Mouse (Mus musculus) CH12.LX (cell line): ENCODE results near the gene Hist1h2bh. TPM values are rescaled to one million over a fixed set of nuclear protein-coding genes. Genes with fewer than 3 reads are reported as not detected.
A peak's percentile ranks its signal among the peaks of the same experiment; 100 is the strongest.

Experiments used
- DNase-seq: peaks from one replicate; pipeline ENCODE4 v3.0.0-alpha.2; 2013; ENCODE audit errors: extremely low read depth
- H3K27ac ChIP-seq: 2 replicates; pipeline ENCODE4 v1.5.1; 2012; ENCODE audit warnings: low read depth, mild to moderate bottlenecking, control low read depth, moderate library complexity; ENCODE audit not compliant: insufficient read depth
- H3K27me3 ChIP-seq: replicated peaks from 2 replicates; pipeline ENCODE3; 2012; ENCODE audit warnings: inconsistent platforms
- H3K36me3 ChIP-seq, 2 experiments: replicated peaks in 1 of 2; 2 replicates each; pipeline versions ENCODE3 to v1.6.1; 2012; ENCODE audit warnings: inconsistent platforms in 1 of 2, low read length in 1 of 2, mild to moderate bottlenecking in 1 of 2, mixed read lengths in 1 of 2, moderate library complexity in 1 of 2; ENCODE audit not compliant: control insufficient read depth in 1 of 2, insufficient read depth in 1 of 2
- H3K4me1 ChIP-seq, 2 experiments: 2 replicates each; pipeline ENCODE4 v1.6.1; 2012; ENCODE audit warnings: inconsistent platforms in 1 of 2, moderate library complexity in 1 of 2; ENCODE audit not compliant: insufficient read depth in 2 of 2, control insufficient read depth in 1 of 2
- H3K4me2 ChIP-seq: 2 replicates; pipeline ENCODE4 v1.6.1; 2012; ENCODE audit warnings: low read depth, mild to moderate bottlenecking, control low read depth; ENCODE audit not compliant: poor library complexity, insufficient read depth, severe bottlenecking
- H3K4me3 ChIP-seq, 3 experiments: fragments of 150-350 bp in 1 of 3; sonication (generic) in 1 of 3; replicated peaks in 1 of 3; 2 replicates each; pipeline versions ENCODE3 to v1.5.1; 2011 to 2012; ENCODE audit warnings: low read depth in 2 of 3, low read length in 2 of 3, mild to moderate bottlenecking in 2 of 3, moderate library complexity in 2 of 3, control low read depth in 1 of 3, improper control_type of control experiment in 1 of 3, inconsistent platforms in 1 of 3, mixed read lengths in 1 of 3; ENCODE audit not compliant: poor library complexity in 1 of 3
- H3K79me2 ChIP-seq: replicated peaks from 2 replicates; pipeline ENCODE4 v1.6.1; 2012; ENCODE audit warnings: mild to moderate bottlenecking, moderate library complexity; ENCODE audit not compliant: control insufficient read depth, poor library complexity, insufficient read depth, severe bottlenecking; ENCODE audit errors: extremely low read depth
- H3K9ac ChIP-seq: 2 replicates; pipeline ENCODE4 v1.6.1; 2012; ENCODE audit warnings: low read depth, mild to moderate bottlenecking, control low read depth, moderate library complexity; ENCODE audit not compliant: insufficient read depth
- H3K9me3 ChIP-seq: replicated peaks from 2 replicates; pipeline ENCODE3; 2012; ENCODE audit warnings: low read length, inconsistent platforms, mixed read lengths
- CHD2 ChIP-seq: IDR thresholded peaks from 2 replicates; pipeline ENCODE4 v1.6.1; 2011; ENCODE audit warnings: low read length, improper control_type of control experiment
- CTCF ChIP-seq, 2 experiments: IDR thresholded peaks in 1 of 2; conservative IDR thresholded peaks in 1 of 2; 2 replicates each; pipeline ENCODE4 v1.5.1; 2011 to 2012; ENCODE audit warnings: low read depth in 2 of 2, low read length in 2 of 2, improper control_type of control experiment in 1 of 2, inconsistent platforms in 1 of 2, mild to moderate bottlenecking in 1 of 2, moderate library complexity in 1 of 2
- E2F4 ChIP-seq: IDR thresholded peaks from 2 replicates; pipeline ENCODE4 v1.6.1; 2011; ENCODE audit warnings: low read depth, low read length, improper control_type of control experiment; ENCODE audit not compliant: insufficient replicate concordance
- GABPA ChIP-seq: IDR thresholded peaks from 2 replicates; pipeline ENCODE4 v1.6.1; 2012; ENCODE audit warnings: low read depth, low read length, improper control_type of control experiment, inconsistent platforms; ENCODE audit not compliant: insufficient replicate concordance
- HCFC1 ChIP-seq: IDR thresholded peaks from 2 replicates; pipeline ENCODE4 v1.6.1; 2012; ENCODE audit warnings: low read depth, mild to moderate bottlenecking, inconsistent platforms, low read length, improper control_type of control experiment
- KAT2A ChIP-seq: IDR thresholded peaks from 2 replicates; pipeline ENCODE4 v1.6.1; 2012; ENCODE audit warnings: low read length, improper control_type of control experiment, inconsistent platforms; ENCODE audit not compliant: insufficient replicate concordance
- MAFK ChIP-seq: IDR thresholded peaks from 2 replicates; pipeline ENCODE4 v1.6.1; 2011; ENCODE audit warnings: low read length, improper control_type of control experiment; ENCODE audit not compliant: insufficient replicate concordance
- MAX ChIP-seq: IDR thresholded peaks from 2 replicates; pipeline ENCODE4 v1.6.1; 2011; ENCODE audit warnings: low read length, improper control_type of control experiment
- MAZ ChIP-seq: IDR thresholded peaks from 2 replicates; pipeline ENCODE4 v1.6.1; 2012; ENCODE audit warnings: low read depth, mild to moderate bottlenecking, inconsistent platforms, low read length, improper control_type of control experiment, moderate library complexity
- MXI1 ChIP-seq: IDR thresholded peaks from 2 replicates; pipeline ENCODE4 v1.6.1; 2011; ENCODE audit warnings: mild to moderate bottlenecking, low read depth, low read length, improper control_type of control experiment
- MYC ChIP-seq: IDR thresholded peaks from 2 replicates; pipeline ENCODE4 v1.6.1; 2011; ENCODE audit warnings: low read depth, mild to moderate bottlenecking, improper control_type of control experiment, low read length
- NELFE ChIP-seq: IDR thresholded peaks from 2 replicates; pipeline ENCODE4 v1.6.1; 2011; ENCODE audit warnings: low read depth, low read length, improper control_type of control experiment
- NRF1 ChIP-seq: IDR thresholded peaks from 2 replicates; pipeline ENCODE4 v1.6.1; 2014; ENCODE audit warnings: low read depth, mild to moderate bottlenecking, inconsistent platforms, low read length, improper control_type of control experiment, moderate library complexity
- PAX5 ChIP-seq: IDR thresholded peaks from 2 replicates; pipeline ENCODE4 v1.6.1; 2012; ENCODE audit warnings: low read length, inconsistent platforms, mixed read lengths
- POLR2A ChIP-seq: IDR thresholded peaks from 2 replicates; pipeline ENCODE4 v1.6.1; 2011; ENCODE audit warnings: low read depth, mild to moderate bottlenecking, improper control_type of control experiment, low read length
- POLR2AphosphoS2 ChIP-seq: IDR thresholded peaks from 2 replicates; pipeline ENCODE4 v1.6.1; 2011; ENCODE audit warnings: low read depth, low read length, improper control_type of control experiment
- RAD21 ChIP-seq: IDR thresholded peaks from 2 replicates; pipeline ENCODE4 v1.6.1; 2011; ENCODE audit warnings: low read depth, mild to moderate bottlenecking, low read length, improper control_type of control experiment, moderate library complexity
- SIN3A ChIP-seq: IDR thresholded peaks from 2 replicates; pipeline ENCODE4 v1.6.1; 2012; ENCODE audit warnings: low read length, improper control_type of control experiment, inconsistent platforms
- USF1 ChIP-seq: IDR thresholded peaks from 2 replicates; pipeline ENCODE4 v1.6.1; 2014; ENCODE audit warnings: low read depth, mild to moderate bottlenecking, inconsistent platforms, low read length, improper control_type of control experiment
- ZC3H11A ChIP-seq: IDR thresholded peaks from 2 replicates; pipeline ENCODE4 v1.6.1; 2012; ENCODE audit warnings: low read depth, mild to moderate bottlenecking, inconsistent platforms, low read length, improper control_type of control experiment
- ZKSCAN1 ChIP-seq: IDR thresholded peaks from 2 replicates; pipeline ENCODE4 v1.6.1; 2012; ENCODE audit warnings: low read depth, inconsistent platforms, low read length, improper control_type of control experiment, borderline replicate concordance
- ZMIZ1 ChIP-seq: IDR thresholded peaks from 2 replicates; pipeline ENCODE4 v1.6.1; 2012; ENCODE audit warnings: low read depth, mild to moderate bottlenecking, inconsistent platforms, low read length, improper control_type of control experiment
- dilution Hi-C: fragments of 300-500 bp; cut with MboI; formaldehyde crosslinking; loops from 2 replicates; pipeline ENCODE4 v1.14.3; 2020; ENCODE audit warnings: low sequenced_read_pairs; ENCODE audit not compliant: extremely low pct_unique_long_range_greater_than_20kb, extremely low pct_ligation_motif_present
- in situ Hi-C: fragments of 300-500 bp; cut with MboI; formaldehyde crosslinking; loops from 3 replicates; pipeline ENCODE4 v1.14.3; 2019; ENCODE audit warnings: low sequenced_read_pairs, low pct_ligation_motif_present, low pct_unique_long_range_greater_than_20kb, mixed read lengths
- polyA plus RNA-seq: library from polyadenylated mRNA; unstranded; fragments of >175 nt; gene quantifications from 2 replicates; pipeline ENCODE4 v1.2.1, GENCODE M21; 2012; ENCODE audit warnings: low read depth; ENCODE audit not compliant: insufficient read length
- total RNA-seq, 2 experiments: library from RNA; depleted of rRNA; stranded (reverse); fragments of 300-350 nt in 1 of 2; fragments of >200 nt in 1 of 2; gene quantifications; 2 replicates each; pipeline ENCODE4 v1.2.3; 2012 to 2014

The Hist1h2bh gene
- total and polyA plus RNA-seq, 3 experiments = 0.77 to 261 (median 8.0) TPM

GRCm38 (mm10) chr13:23502031-23502567 is 41.1 kb downstream of the Hist1h2bh start:
- Histone ChIP-seq H3K9me3 (no peaks in the 10 kb centered on the region), H3K9ac (peak overlapping the region; percentile 53), H3K27me3 (no peaks in the 10 kb centered on the region), H3K79me2 (no peaks in the 10 kb centered on the region), H3K27ac (peak overlapping the region; percentile 35; the same call in 1 of the 2 replicates), H3K36me3 (no peaks in the 10 kb centered on the region), H3K4me1 (peaks cover 3 to 14% of the 10 kb centered on the region in 2 experiments; a peak in 3 of 4 replicates), H3K4me3 (peak overlapping the region; percentile 44 to 64 (median 47)), H3K4me2 (peak overlapping the region; percentile 100)
- TF ChIP-seq MAZ (no peak), CTCF (conservative IDR thresholded peaks at IDR 0.05 in 1 of 2, IDR thresholded peaks at IDR 0.05 in 1 of 2; ENCODE audit: low read depth in 2 of 2, low read length in 2 of 2) (no peak), ZKSCAN1 (no peak), ZC3H11A (no peak), RAD21 (no peak), MAFK (no peak), NELFE (no peak), HCFC1 (no peak), POLR2A (no peak), USF1 (no peak), SIN3A (0 out of 2 replicates have a peak, but pooled peaks have one; percentile 56), ZMIZ1 (no peak), MYC (0 out of 2 replicates have a peak, but pooled peaks have one; percentile 39), POLR2AphosphoS2 (no peak), CHD2 (no peak), E2F4 (no peak), NRF1 (no peak), MAX (peak; percentile 45; the same call in 1 of the 2 replicates), GABPA (no peak), MXI1 (peak; percentile 50; the same call in 1 of the 2 replicates)
- dilution Hi-C loops = no loop called here
- in situ Hi-C loops = loop anchor here (10.0 to 25.0 kb wide), 2 partner anchors 197 to 1565 kb away; partner anchors contain the start of gene Zfp184
- peak; percentile 42 for DNase-seq

- DNase-seq = no peak
- Histone ChIP-seq H3K27me3 (no peaks in the 10 kb centered on the region), H3K36me3 (no peaks in the 10 kb centered on the region), H3K79me2 (no peaks in the 10 kb centered on the region), H3K9me3 (no peaks in the 10 kb centered on the region), H3K4me1 (peaks cover 3 to 11% of the 10 kb centered on the region in 2 experiments; a peak in 3 of 4 replicates), H3K9ac (peak overlapping the region; percentile 53), H3K4me3 (peak overlapping the region; percentile 44 to 64 (median 47)), H3K27ac (no peak overlapping the region; the same call in 1 of the 2 replicates)
- in situ Hi-C loops = loop anchor here (10.0 to 25.0 kb wide), 2 partner anchors 197 to 1564 kb away; partner anchors contain the start of gene Zfp184
- TF ChIP-seq SIN3A (0 out of 2 replicates have a peak, but pooled peaks have one; percentile 17), PAX5 (no peak), KAT2A (no peak), MXI1 (peak; percentile 5; the same call in 1 of the 2 replicates)
- TF ChIP-seq, all 38 proteins: peak for 2
- dilution Hi-C loops = no loop called here
- H3K4me2 ChIP-seq = peak overlapping the region; percentile 100
Measured at GRCm38 (mm10) chr13:23501511-23501910, 41.7 kb downstream of the Hist1h2bh start.
